Mouse (Mus musculus): ENCODE results near the gene Ntn5.

DNA sequence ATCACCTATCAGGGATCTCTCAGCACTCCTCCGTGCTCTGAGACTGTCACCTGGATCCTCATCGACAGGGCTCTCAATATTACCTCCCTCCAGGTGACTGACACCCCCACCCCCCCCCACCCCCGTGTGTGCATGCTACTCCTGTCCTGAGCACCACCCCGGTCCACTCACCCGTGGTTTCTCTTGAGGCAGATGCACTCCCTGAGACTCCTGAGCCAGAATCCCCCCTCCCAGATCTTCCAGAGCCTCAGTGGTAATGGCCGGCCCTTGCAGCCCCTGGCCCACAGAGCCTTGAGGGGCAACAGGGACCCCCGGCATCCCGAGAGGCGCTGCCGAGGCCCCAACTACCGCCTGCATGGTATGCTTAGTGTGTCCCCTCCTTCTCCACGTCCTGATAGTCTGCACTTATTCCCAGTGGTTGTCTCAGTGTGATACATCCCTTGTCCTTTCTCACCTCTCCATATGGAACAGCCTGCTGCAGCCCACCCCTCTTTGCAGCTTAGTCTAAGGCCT is 19.8 kb downstream of the Ntn5 start:
- TF ChIP-seq CTCF (IDR thresholded peaks at IDR 0.05), result no peak
- no peak for TF ChIP-seq EP300 (IDR thresholded peaks at IDR 0.05; ENCODE audit: insufficient read depth, low read depth, low read length)
